Mouse (Mus musculus): ENCODE measurements around the gene Lrch4. TPM values are rescaled to one million over a fixed set of nuclear protein-coding genes. Genes with fewer than 3 reads are reported as not detected.

The Lrch4 gene
- polyA plus RNA-seq, 1 experiment from 2014 or later: 42.6 TPM

- Histone ChIP-seq H3K9ac (ENCODE audit: low read length) (peak overlapping the region; percentile 87), H3K4me2 (ENCODE audit: low read depth, low read length) (peak overlapping the region; percentile 57), H3K4me1 (replicated peaks; ENCODE audit: control insufficient read depth, insufficient read depth, low read length) (peaks cover 40% of the 10 kb centered on the region), H3K27me3 (ENCODE audit: control insufficient read depth, insufficient read depth, low read depth, low read length) (no peaks in the 10 kb centered on the region), H3K36me3 (ENCODE audit: control insufficient read depth, insufficient read depth, low read length) (peaks cover 7% of the 10 kb centered on the region), H3K4me3 (ENCODE audit: low read length) (peak overlapping the region; percentile 91), H3K9me3 (ENCODE audit: control insufficient read depth, low read length) (no peaks in the 10 kb centered on the region), H3K27ac (ENCODE audit: low read length) (peak overlapping the region; percentile 99)
- peak; percentile 31 for ATAC-seq (ENCODE audit: low read depth)
- WGBS: under 1% methylated on average over 23 of the region's 23 CpGs
Measured at GRCm38 (mm10) chr5:137629306-137629721, 393 bp downstream of the Lrch4 start.

GRCm38 (mm10) chr5:137629906-137630545 lies 1.1 kb downstream of the Lrch4 start:
- Histone ChIP-seq H3K4me3 (ENCODE audit: low read length) (peak overlapping the region; percentile 91), H3K9ac (ENCODE audit: low read length) (peak overlapping the region; percentile 87), H3K27me3 (ENCODE audit: control insufficient read depth, insufficient read depth, low read depth, low read length) (no peaks in the 10 kb centered on the region), H3K36me3 (ENCODE audit: control insufficient read depth, insufficient read depth, low read length) (peaks cover 7% of the 10 kb centered on the region), H3K4me1 (replicated peaks; ENCODE audit: control insufficient read depth, insufficient read depth, low read length) (peaks cover 40% of the 10 kb centered on the region), H3K27ac (ENCODE audit: low read length) (peak overlapping the region; percentile 99), H3K4me2 (ENCODE audit: low read depth, low read length) (peak overlapping the region; percentile 57), H3K9me3 (ENCODE audit: control insufficient read depth, low read length) (no peaks in the 10 kb centered on the region)
- 8% methylated on average over 6 of the region's 6 CpGs for WGBS
- peak; percentile 5; the same call in 1 of the 2 replicates for ATAC-seq (ENCODE audit: low read depth)

- peaks cover 9% of the 10 kb centered on the region for H3K36me3 ChIP-seq (ENCODE audit: control insufficient read depth, insufficient read depth, low read length)
- no peak for ATAC-seq (ENCODE audit: low read depth)
- WGBS: 7% methylated on average over 3 of the region's 3 CpGs
- H3K27ac ChIP-seq (ENCODE audit: low read length): peak overlapping the region; percentile 99
- H3K4me1 ChIP-seq (replicated peaks; ENCODE audit: control insufficient read depth, insufficient read depth, low read length): peaks cover 40% of the 10 kb centered on the region
- no peaks in the 10 kb centered on the region for H3K9me3 ChIP-seq (ENCODE audit: control insufficient read depth, low read length)
- peak overlapping the region; percentile 87 for H3K9ac ChIP-seq (ENCODE audit: low read length)
- H3K27me3 ChIP-seq (ENCODE audit: control insufficient read depth, insufficient read depth, low read depth, low read length): no peaks in the 10 kb centered on the region
- peak overlapping the region; percentile 91 for H3K4me3 ChIP-seq (ENCODE audit: low read length)
- peak overlapping the region; percentile 57 for H3K4me2 ChIP-seq (ENCODE audit: low read depth, low read length)
Measured at GRCm38 (mm10) chr5:137630602-137631001, 1.7 kb downstream of the Lrch4 start.

GRCm38 (mm10) chr5:137631171-137631570 lies 2.2 kb downstream of the Lrch4 start:
- H3K27ac ChIP-seq (ENCODE audit: low read length): peak overlapping the region; percentile 99
- ATAC-seq (ENCODE audit: low read depth): no peak
- H3K9ac ChIP-seq (ENCODE audit: low read length): peak overlapping the region; percentile 87
- H3K4me3 ChIP-seq (ENCODE audit: low read length): peak overlapping the region; percentile 91
- WGBS: 61% methylated on average over 9 of the region's 9 CpGs
- no peaks in the 10 kb centered on the region for H3K27me3 ChIP-seq (ENCODE audit: control insufficient read depth, insufficient read depth, low read depth, low read length)
- H3K4me2 ChIP-seq (ENCODE audit: low read depth, low read length): peak overlapping the region; percentile 57
- peaks cover 12% of the 10 kb centered on the region for H3K36me3 ChIP-seq (ENCODE audit: control insufficient read depth, insufficient read depth, low read length)
- H3K4me1 ChIP-seq (replicated peaks; ENCODE audit: control insufficient read depth, insufficient read depth, low read length): peaks cover 40% of the 10 kb centered on the region
- H3K9me3 ChIP-seq (ENCODE audit: control insufficient read depth, low read length): no peaks in the 10 kb centered on the region

- Histone ChIP-seq H3K4me1 (replicated peaks; ENCODE audit: control insufficient read depth, insufficient read depth, low read length) (peaks cover 40% of the 10 kb centered on the region), H3K27ac (ENCODE audit: low read length) (peak overlapping the region; percentile 99), H3K9me3 (ENCODE audit: control insufficient read depth, low read length) (no peaks in the 10 kb centered on the region), H3K4me3 (ENCODE audit: low read length) (peak overlapping the region; percentile 91), H3K36me3 (ENCODE audit: control insufficient read depth, insufficient read depth, low read length) (peaks cover 12% of the 10 kb centered on the region), H3K9ac (ENCODE audit: low read length) (peak overlapping the region; percentile 87), H3K27me3 (ENCODE audit: control insufficient read depth, insufficient read depth, low read depth, low read length) (no peaks in the 10 kb centered on the region), H3K4me2 (ENCODE audit: low read depth, low read length) (peak overlapping the region; percentile 57)
- WGBS: 45% methylated on average over 4 of the region's 4 CpGs
- ATAC-seq (ENCODE audit: low read depth): no peak
Measured at GRCm38 (mm10) chr5:137631591-137631990, 2.7 kb downstream of the Lrch4 start.

- peak overlapping the region; percentile 62 for H3K27ac ChIP-seq (ENCODE audit: low read length)
- WGBS: 73% methylated on average over 12 of the region's 12 CpGs
- no peaks in the 10 kb centered on the region for H3K9me3 ChIP-seq (ENCODE audit: control insufficient read depth, low read length)
- H3K4me2 ChIP-seq (ENCODE audit: low read depth, low read length): no peak overlapping the region
- no peaks in the 10 kb centered on the region for H3K27me3 ChIP-seq (ENCODE audit: control insufficient read depth, insufficient read depth, low read depth, low read length)
- H3K4me3 ChIP-seq (ENCODE audit: low read length): no peak overlapping the region
- H3K9ac ChIP-seq (ENCODE audit: low read length): peak overlapping the region; percentile 8; the same call in 1 of the 2 replicates
- H3K36me3 ChIP-seq (ENCODE audit: control insufficient read depth, insufficient read depth, low read length): peaks cover 31% of the 10 kb centered on the region
- H3K4me1 ChIP-seq (replicated peaks; ENCODE audit: control insufficient read depth, insufficient read depth, low read length): peaks cover 37% of the 10 kb centered on the region
- ATAC-seq (ENCODE audit: low read depth): no peak
Measured at GRCm38 (mm10) chr5:137633397-137634084, 4.6 kb downstream of the Lrch4 start.

- H3K9me3 ChIP-seq (ENCODE audit: control insufficient read depth, low read length): no peaks in the 10 kb centered on the region
- H3K27ac ChIP-seq (ENCODE audit: low read length): no peak overlapping the region; the same call in 1 of the 2 replicates
- H3K9ac ChIP-seq (ENCODE audit: low read length): no peak overlapping the region
- no peak overlapping the region for H3K4me2 ChIP-seq (ENCODE audit: low read depth, low read length)
- ATAC-seq (ENCODE audit: low read depth): peak; percentile 35; the same call in 1 of the 2 replicates
- no peaks in the 10 kb centered on the region for H3K4me1 ChIP-seq (replicated peaks; ENCODE audit: control insufficient read depth, insufficient read depth, low read length)
- WGBS: 66% methylated on average over 7 of the region's 7 CpGs
- H3K36me3 ChIP-seq (ENCODE audit: control insufficient read depth, insufficient read depth, low read length): peaks cover 50% of the 10 kb centered on the region
- peaks cover 6% of the 10 kb centered on the region; the same call in 1 of the 2 replicates for H3K27me3 ChIP-seq (ENCODE audit: control insufficient read depth, insufficient read depth, low read depth, low read length)
- H3K4me3 ChIP-seq (ENCODE audit: low read length): no peak overlapping the region
Measured at GRCm38 (mm10) chr5:137639472-137639871, 10.6 kb downstream of the Lrch4 start.

- Histone ChIP-seq H3K36me3 (ENCODE audit: control insufficient read depth, insufficient read depth, low read length) (peaks cover 45% of the 10 kb centered on the region), H3K4me2 (ENCODE audit: low read depth, low read length) (no peak within 1 kb of the TSS), H3K9ac (ENCODE audit: low read length) (no peak within 1 kb of the TSS), H3K27ac (ENCODE audit: low read length) (no peak within 1 kb of the TSS), H3K27me3 (ENCODE audit: control insufficient read depth, insufficient read depth, low read depth, low read length) (peaks cover 20% of the 10 kb centered on the region), H3K4me3 (ENCODE audit: low read length) (no peak within 1 kb of the TSS), H3K4me1 (replicated peaks; ENCODE audit: control insufficient read depth, insufficient read depth, low read length) (peaks cover 8% of the 10 kb centered on the region), H3K9me3 (ENCODE audit: control insufficient read depth, low read length) (no peaks in the 10 kb centered on the region)
- WGBS: 82% methylated on average over 19 of the region's 19 CpGs
- ATAC-seq (ENCODE audit: low read depth): no peak
Measured at GRCm38 (mm10) chr5:137641054-137641453, 12.1 kb downstream of the Lrch4 start, which contains the start of gene Sap25. Gene Sap25 (plus strand): TSS chr5:137641334.

GRCm38 (mm10) chr5:137642886-137643285 lies 14.0 kb downstream of the Lrch4 start:
- Histone ChIP-seq H3K4me3 (ENCODE audit: low read length) (no peak overlapping the region), H3K27ac (ENCODE audit: low read length) (no peak overlapping the region), H3K9ac (ENCODE audit: low read length) (no peak overlapping the region), H3K36me3 (ENCODE audit: control insufficient read depth, insufficient read depth, low read length) (peaks cover 33% of the 10 kb centered on the region), H3K4me2 (ENCODE audit: low read depth, low read length) (no peak overlapping the region), H3K9me3 (ENCODE audit: control insufficient read depth, low read length) (no peaks in the 10 kb centered on the region), H3K4me1 (replicated peaks; ENCODE audit: control insufficient read depth, insufficient read depth, low read length) (peaks cover 8% of the 10 kb centered on the region), H3K27me3 (ENCODE audit: control insufficient read depth, insufficient read depth, low read depth, low read length) (peaks cover 23% of the 10 kb centered on the region)
- no peak for ATAC-seq (ENCODE audit: low read depth)
- 39% methylated on average over 4 of the region's 4 CpGs for WGBS

All from lung, embryonic 16.5 days (tissue).